Mouse (Mus musculus) heart, adult 2 months (tissue): Measurements from ENCODE around the gene 4930407I10Rik. TPM values are rescaled to one million over a fixed set of nuclear protein-coding genes. Genes with fewer than 3 reads are reported as not detected.

Experiments
- DNase-seq, 2 experiments: peaks; one replicate each; pipeline ENCODE4 v3.0.0; 2021
- H3K27ac ChIP-seq: fragments of 200-600 bp; 2 replicates; pipeline ENCODE4 v1.8.1; 2022
- H3K27me3 ChIP-seq: fragments of 200-500 bp; 2 replicates; pipeline ENCODE4 v1.6.1; 2012; ENCODE audit warnings: mild to moderate bottlenecking, low read length, inconsistent platforms, mixed read lengths; ENCODE audit not compliant: control insufficient read depth, insufficient read depth
- H3K36me3 ChIP-seq: fragments of 200-500 bp; 2 replicates; pipeline ENCODE4 v1.6.1; 2012; ENCODE audit warnings: low read length, inconsistent platforms; ENCODE audit not compliant: control insufficient read depth, insufficient read depth
- H3K4me1 ChIP-seq: fragments of 200-500 bp; 2 replicates; pipeline ENCODE4 v1.6.1; 2011; ENCODE audit warnings: low read length; ENCODE audit not compliant: control insufficient read depth, insufficient read depth
- H3K4me3 ChIP-seq: fragments of 200-600 bp; 2 replicates; pipeline ENCODE4 v1.8.1; 2022
- H3K79me2 ChIP-seq: fragments of 200-500 bp; replicated peaks from 2 replicates; pipeline ENCODE4 v1.6.1; 2012; ENCODE audit warnings: mild to moderate bottlenecking, inconsistent platforms, low read length, moderate library complexity, mixed read lengths; ENCODE audit not compliant: control insufficient read depth, insufficient read depth
- H3K9ac ChIP-seq: fragments of 200-500 bp; 2 replicates; pipeline ENCODE4 v1.6.1; 2012; ENCODE audit warnings: low read depth, mild to moderate bottlenecking, control low read depth, inconsistent platforms, low read length, mixed read lengths
- CTCF ChIP-seq: fragments of 200-600 bp; IDR thresholded peaks from 2 replicates; pipeline ENCODE4 v1.8.1; 2022; ENCODE audit warnings: antibody characterized with exemption, mild to moderate bottlenecking, moderate library complexity
- EP300 ChIP-seq: fragments of 200-500 bp; IDR thresholded peaks from 2 replicates; pipeline ENCODE4 v1.6.1; 2011; ENCODE audit warnings: low read depth, low read length, control low read depth; ENCODE audit not compliant: insufficient read depth
- POLR2A ChIP-seq: fragments of 200-500 bp; IDR thresholded peaks from 2 replicates; pipeline ENCODE4 v1.6.1; 2011; ENCODE audit warnings: mild to moderate bottlenecking, low read depth, low read length, control low read depth; ENCODE audit not compliant: insufficient read depth
- WGBS: fragments of 180-500 bp; shearing (Covaris S2); methylation state at CpG from one replicate; pipeline ENCODE4 v1.1.7; 2018; 5-methylcytosine and 5-hydroxymethylcytosine counted together
- intact Hi-C: fragments of 180-260 bp; cut with DNase I; formaldehyde crosslinking; loops from one replicate; pipeline ENCODE4 v1.15.1; 2025
- polyA plus RNA-seq: library from polyadenylated mRNA; depleted of rRNA; stranded (reverse); fragments of >200 nt; gene quantifications from 2 replicates; pipeline ENCODE4 v1.2.3, GENCODE M21; 2012
- total RNA-seq, 2 experiments: library from RNA; stranded (reverse); gene quantifications; 2 replicates each; pipeline ENCODE4 v1.2.3; 2021

Gene 4930407I10Rik
- total and polyA plus RNA-seq, 3 experiments: not detected

DNA sequence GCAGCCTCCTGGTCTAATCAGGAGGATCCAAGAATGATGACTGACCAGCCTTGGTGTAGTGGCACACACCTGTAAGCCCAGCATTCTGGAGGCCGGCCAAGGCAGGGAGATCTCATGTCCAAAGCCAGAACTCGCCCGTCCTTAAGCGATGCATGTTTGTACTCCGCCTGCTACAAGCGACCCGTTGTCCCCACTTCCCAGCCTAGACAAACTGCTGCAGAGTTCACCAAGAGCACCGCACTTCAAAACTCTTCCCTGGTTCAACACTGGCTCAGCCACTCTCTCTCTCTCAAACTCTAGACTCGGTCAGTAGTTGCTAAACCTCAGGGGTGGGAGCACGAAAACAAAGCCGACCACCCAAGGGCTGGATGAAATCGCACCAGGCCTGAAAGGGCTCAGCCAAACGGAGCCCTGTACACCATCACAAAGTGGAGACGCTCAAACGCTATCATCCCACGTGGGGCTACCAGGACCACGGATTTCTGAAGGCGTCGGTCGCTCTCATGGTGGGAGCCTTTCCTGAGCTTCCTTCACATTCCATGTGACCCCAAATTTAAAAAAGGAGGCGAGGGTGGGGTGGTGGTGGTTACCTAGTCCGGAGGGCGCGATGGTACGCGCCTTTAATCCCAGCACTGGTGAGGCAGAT lies 12.6 kb upstream of the 4930407I10Rik start:
- H3K36me3 ChIP-seq: no peaks in the 10 kb centered on the region
- WGBS: 2% methylated on average over 26 of the region's 26 CpGs
- peaks cover 6% of the 10 kb centered on the region; the same call in 1 of the 2 replicates for H3K79me2 ChIP-seq
- peaks cover 6% of the 10 kb centered on the region for H3K4me1 ChIP-seq
- TF ChIP-seq CTCF (no peak), EP300 (no peak), POLR2A (no peak)
- peak overlapping the region; percentile 92 for H3K9ac ChIP-seq
- H3K27ac ChIP-seq: peak overlapping the region; percentile 93; the same call in 1 of the 2 replicates
- DNase-seq: no peak
- H3K27me3 ChIP-seq: no peaks in the 10 kb centered on the region
- H3K4me3 ChIP-seq: peak overlapping the region; percentile 80
- intact Hi-C loops: no loop called here

DNA sequence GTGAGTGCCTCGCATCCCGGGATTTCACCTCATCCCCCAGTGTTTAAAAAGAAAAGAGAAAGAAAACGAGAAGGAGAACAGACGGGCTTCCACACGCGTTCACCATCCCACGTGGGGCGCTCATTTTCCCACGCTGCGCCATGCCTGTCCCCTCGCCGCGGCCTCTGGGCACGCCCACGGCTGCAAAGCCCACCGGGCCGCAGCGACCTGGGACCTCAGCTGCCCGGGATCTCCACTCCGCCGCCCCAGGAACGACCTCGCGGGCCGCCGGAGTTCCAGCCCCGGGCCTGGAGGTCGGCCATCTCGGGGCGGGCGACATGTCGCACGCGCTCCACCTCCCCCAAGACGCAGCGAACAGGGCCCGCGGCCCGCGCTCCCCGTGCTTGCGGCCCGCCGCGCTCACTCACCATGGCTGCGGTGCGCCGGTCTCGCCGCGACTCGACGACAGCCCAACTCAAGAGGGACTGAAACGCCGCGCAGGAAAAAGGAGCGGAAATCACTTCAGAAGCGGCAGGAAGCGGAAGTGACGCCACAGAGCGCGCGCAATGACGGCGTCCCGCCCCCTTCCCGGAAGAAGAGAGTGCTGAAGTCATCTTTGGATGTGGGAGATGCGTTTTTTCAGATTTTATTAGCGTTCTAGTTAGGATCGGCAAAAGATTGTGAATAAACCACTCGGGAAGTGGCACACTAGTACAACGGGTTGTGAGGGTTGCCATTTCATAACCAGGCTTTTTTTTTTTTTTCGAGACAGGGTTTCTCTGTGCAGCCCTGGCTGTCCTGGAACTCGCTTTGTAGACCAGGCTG lies 11.7 kb upstream of the 4930407I10Rik start, which contains the start of gene Snu13:
Snu13 (minus strand) TSS at position 519 of the 804 bp plus-strand sequence.
- H3K27ac ChIP-seq: peak within 1 kb of the TSS; percentile 93
- intact Hi-C loops: no loop called here
- peak within 1 kb of the TSS; percentile 80 for H3K4me3 ChIP-seq
- H3K79me2 ChIP-seq: peaks cover 6% of the 10 kb centered on the region; the same call in 1 of the 2 replicates
- H3K4me1 ChIP-seq: peaks cover 6% of the 10 kb centered on the region
- TF ChIP-seq EP300: 0 out of 2 replicates have a peak, but pooled peaks have one; percentile 23
- TF ChIP-seq CTCF: no peak
- TF ChIP-seq POLR2A: peak; percentile 90
- under 1% methylated on average over 74 of the region's 74 CpGs for WGBS
- no peaks in the 10 kb centered on the region for H3K36me3 ChIP-seq
- no peaks in the 10 kb centered on the region for H3K27me3 ChIP-seq
- peak; percentile 92 to 94 for DNase-seq
- H3K9ac ChIP-seq: peak within 1 kb of the TSS; percentile 92

DNA sequence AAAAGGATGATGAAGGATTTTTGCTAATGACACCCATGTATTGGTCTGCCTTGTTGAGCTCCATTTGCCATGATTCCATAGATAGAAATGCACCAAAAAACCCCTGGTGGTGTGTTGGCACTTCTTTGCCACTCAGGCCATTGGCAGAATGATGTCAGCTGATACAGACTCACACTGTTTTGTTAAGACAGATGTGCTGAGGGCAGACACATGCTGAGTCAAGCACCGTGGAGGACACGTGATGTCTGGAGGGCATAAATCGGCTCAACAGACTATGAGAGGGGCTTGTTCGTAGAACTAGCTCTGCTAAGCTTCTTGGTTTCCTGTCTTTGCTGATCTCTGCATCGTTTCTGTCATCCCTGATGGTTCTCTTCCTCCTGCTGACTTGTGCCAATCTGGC lies 6.4 kb upstream of the 4930407I10Rik start:
- Histone ChIP-seq H3K36me3 (no peaks in the 10 kb centered on the region), H3K4me3 (no peak overlapping the region), H3K9ac (no peak overlapping the region), H3K4me1 (no peaks in the 10 kb centered on the region), H3K27me3 (no peaks in the 10 kb centered on the region), H3K27ac (no peak overlapping the region), H3K79me2 (no peaks in the 10 kb centered on the region)
- 55% methylated on average over 5 of the region's 5 CpGs for WGBS
- intact Hi-C loops: no loop called here
- TF ChIP-seq CTCF (no peak), EP300 (no peak), POLR2A (no peak)
- DNase-seq: no peak

DNA sequence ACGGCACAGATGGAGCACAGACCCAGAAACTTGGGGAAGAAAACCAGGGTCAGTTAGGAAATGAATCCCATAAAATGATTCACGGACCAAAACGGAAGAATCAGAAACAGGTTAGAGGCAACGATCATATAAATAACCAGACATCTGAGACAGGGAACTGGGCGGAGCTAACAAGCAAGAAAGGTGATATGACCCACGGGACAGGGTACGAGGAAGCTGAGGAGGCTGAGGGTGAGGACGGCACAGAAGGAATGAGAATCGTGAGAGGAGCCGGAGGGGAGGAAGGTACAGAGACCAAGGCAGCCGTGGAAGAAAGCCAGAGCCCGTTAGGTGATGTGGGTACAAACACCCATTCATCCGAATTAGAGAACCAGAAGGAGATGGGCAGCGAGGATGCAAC lies 5.0 kb downstream of the 4930407I10Rik start:
- H3K27ac ChIP-seq: no peak overlapping the region
- TF ChIP-seq EP300 (no peak), CTCF (no peak), POLR2A (no peak)
- 64% methylated on average over 14 of the region's 14 CpGs for WGBS
- H3K4me3 ChIP-seq: no peak overlapping the region
- no peaks in the 10 kb centered on the region for H3K4me1 ChIP-seq
- DNase-seq: no peak
- H3K36me3 ChIP-seq: no peaks in the 10 kb centered on the region
- H3K79me2 ChIP-seq: no peaks in the 10 kb centered on the region
- no peaks in the 10 kb centered on the region for H3K27me3 ChIP-seq
- no peak overlapping the region for H3K9ac ChIP-seq
- intact Hi-C loops: loop anchor here (2.0 to 5.0 kb wide), 2 partner anchors 43 to 101 kb away; no protein-coding TSS in a partner anchor

DNA sequence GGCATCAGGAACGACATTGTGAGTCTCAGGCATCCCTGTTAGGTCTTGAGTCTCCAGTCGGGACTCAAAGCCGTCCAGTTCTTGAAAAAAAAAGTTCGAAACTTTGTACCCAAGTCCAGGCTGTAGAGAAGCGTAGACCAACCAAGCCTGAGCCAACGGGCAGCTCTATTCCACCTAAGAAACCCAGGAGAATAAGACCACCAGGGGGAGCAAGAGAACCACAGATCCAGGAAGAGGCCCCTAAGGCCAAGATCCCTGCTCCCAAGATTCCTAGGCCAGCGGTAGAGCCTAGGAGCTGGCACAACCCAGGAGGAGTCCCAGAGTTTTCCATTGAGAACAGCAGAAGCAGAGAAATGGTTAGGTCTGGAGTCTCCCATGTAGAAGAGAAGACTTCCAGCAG lies 6.6 kb downstream of the 4930407I10Rik start:
- Histone ChIP-seq H3K27me3 (peaks cover 6% of the 10 kb centered on the region), H3K9ac (no peak overlapping the region), H3K4me3 (no peak overlapping the region), H3K36me3 (no peaks in the 10 kb centered on the region), H3K79me2 (no peaks in the 10 kb centered on the region), H3K4me1 (no peaks in the 10 kb centered on the region), H3K27ac (no peak overlapping the region)
- 14% methylated on average over 7 of the region's 7 CpGs for WGBS
- intact Hi-C loops: loop anchor here (1.0 to 2.0 kb wide), 2 partner anchors 99 to 171 kb away; no protein-coding TSS in a partner anchor
- peak; percentile 45 to 54 for DNase-seq
- no peak for TF ChIP-seq EP300
- TF ChIP-seq CTCF: peak; percentile 92
- TF ChIP-seq POLR2A: no peak

DNA sequence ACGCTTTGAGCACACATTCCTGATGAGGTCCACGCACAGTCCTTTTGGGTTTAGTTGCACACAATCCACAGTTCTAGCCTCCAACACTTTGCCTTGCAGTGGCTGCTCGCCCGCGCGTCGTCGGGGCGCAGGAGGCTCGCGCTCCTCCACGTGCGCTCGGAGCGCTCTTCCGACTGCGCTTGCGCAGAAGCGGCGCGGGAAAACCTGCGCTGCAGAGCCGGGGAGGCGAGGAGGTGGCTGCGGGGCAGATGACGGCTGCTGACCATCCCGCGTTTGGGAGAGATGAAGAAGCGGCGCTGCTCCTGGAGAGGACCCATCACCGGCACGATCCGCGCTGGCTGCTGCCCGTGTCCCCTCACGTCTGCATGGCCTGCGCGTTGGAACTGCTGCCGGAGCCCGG lies 10.9 kb downstream of the 4930407I10Rik start, which contains the start of gene Mei1:
Mei1 (plus strand) TSS at position 99 of the 400 bp plus-strand sequence.
- Histone ChIP-seq H3K27ac (no peak within 1 kb of the TSS), H3K36me3 (no peaks in the 10 kb centered on the region), H3K27me3 (peaks cover 6% of the 10 kb centered on the region), H3K9ac (no peak within 1 kb of the TSS), H3K4me1 (no peaks in the 10 kb centered on the region), H3K79me2 (no peaks in the 10 kb centered on the region), H3K4me3 (no peak within 1 kb of the TSS)
- DNase-seq: no peak
- WGBS: 22% methylated on average over 40 of the region's 40 CpGs
- intact Hi-C loops: no loop called here
- TF ChIP-seq POLR2A (no peak), CTCF (no peak), EP300 (no peak)
